Mouse (Mus musculus) MEL (cell line): ENCODE results near the gene Tenm3. TPM values are rescaled to one million over a fixed set of nuclear protein-coding genes. Genes with fewer than 3 reads are reported as not detected.

Experiments used
- DNase-seq: peaks from one replicate; pipeline ENCODE4 v3.0.0; 2011; ENCODE audit warnings: low read depth, low spot score
- H3K27ac ChIP-seq: 2 replicates; pipeline ENCODE4 v1.5.1; 2012; ENCODE audit warnings: low read depth, mild to moderate bottlenecking, control low read depth, low read length, moderate library complexity; ENCODE audit not compliant: control insufficient read depth
- H3K27me3 ChIP-seq, 2 experiments: fragments of 150-350 bp in 1 of 2; sonication (generic) in 1 of 2; 2 replicates each; pipeline ENCODE4 v1.6.1; 2012; ENCODE audit warnings: low read length in 2 of 2, mild to moderate bottlenecking in 2 of 2, improper control_type of control experiment in 1 of 2, moderate library complexity in 1 of 2; ENCODE audit not compliant: insufficient read depth in 2 of 2, control insufficient read depth in 1 of 2
- H3K36me3 ChIP-seq, 2 experiments: 2 replicates each; pipeline ENCODE4 v1.6.1; 2012 to 2014; ENCODE audit warnings: low read length in 2 of 2, improper control_type of control experiment in 1 of 2, inconsistent platforms in 1 of 2, mild to moderate bottlenecking in 1 of 2; ENCODE audit not compliant: insufficient read depth in 2 of 2, control insufficient read depth in 1 of 2
- H3K4me1 ChIP-seq, 2 experiments: fragments of 150-350 bp in 1 of 2; sonication (generic) in 1 of 2; 2 replicates each; pipeline ENCODE4 v1.6.1; 2012; ENCODE audit warnings: low read length in 2 of 2, improper control_type of control experiment in 1 of 2, mild to moderate bottlenecking in 1 of 2; ENCODE audit not compliant: insufficient read depth in 2 of 2, control insufficient read depth in 1 of 2
- H3K4me3 ChIP-seq, 2 experiments: fragments of 150-350 bp in 1 of 2; sonication (generic) in 1 of 2; 2 replicates each; pipeline ENCODE4 v1.5.1; 2012; ENCODE audit warnings: low read depth in 2 of 2, low read length in 2 of 2, mild to moderate bottlenecking in 2 of 2, moderate library complexity in 2 of 2, control low read depth in 1 of 2, improper control_type of control experiment in 1 of 2; ENCODE audit not compliant: control insufficient read depth in 1 of 2, insufficient read depth in 1 of 2
- H3K79me2 ChIP-seq: 2 replicates; pipeline ENCODE4 v1.6.1; 2012; ENCODE audit warnings: mild to moderate bottlenecking, low read length, moderate library complexity; ENCODE audit not compliant: control insufficient read depth, poor library complexity, insufficient read depth
- H3K9ac ChIP-seq: 2 replicates; pipeline ENCODE4 v1.6.1; 2012; ENCODE audit warnings: low read depth, mild to moderate bottlenecking, control low read depth, low read length, moderate library complexity; ENCODE audit not compliant: control insufficient read depth, poor library complexity, severe bottlenecking
- H3K9me3 ChIP-seq: fragments of 150-350 bp; sonication (generic); replicated peaks from 2 replicates; pipeline ENCODE4 v1.6.1; 2012; ENCODE audit warnings: mild to moderate bottlenecking, low read length, improper control_type of control experiment, moderate library complexity; ENCODE audit not compliant: insufficient read depth
- BHLHE40 ChIP-seq: IDR thresholded peaks from 2 replicates; pipeline ENCODE4 v1.6.1; 2012; ENCODE audit warnings: low read depth, mild to moderate bottlenecking, inconsistent platforms, low read length, improper control_type of control experiment, borderline replicate concordance
- CHD1 ChIP-seq: IDR thresholded peaks from 2 replicates; pipeline ENCODE4 v1.6.1; 2012; ENCODE audit warnings: low read depth, mild to moderate bottlenecking, inconsistent platforms, low read length, improper control_type of control experiment
- CHD2 ChIP-seq: IDR thresholded peaks from 2 replicates; pipeline ENCODE4 v1.6.1; 2011; ENCODE audit warnings: low read length, improper control_type of control experiment
- ELF1 ChIP-seq: IDR thresholded peaks from 2 replicates; pipeline ENCODE4 v1.6.1; 2014; ENCODE audit warnings: low read depth, mild to moderate bottlenecking, inconsistent platforms, low read length, improper control_type of control experiment, moderate library complexity
- EP300 ChIP-seq, 2 experiments: IDR thresholded peaks; 2 replicates each; pipeline ENCODE4 v1.6.1; 2011; ENCODE audit warnings: improper control_type of control experiment in 2 of 2, low read length in 2 of 2, low read depth in 1 of 2, mild to moderate bottlenecking in 1 of 2
- ETS1 ChIP-seq: IDR thresholded peaks from 2 replicates; pipeline ENCODE4 v1.6.1; 2012; ENCODE audit warnings: low read depth, mild to moderate bottlenecking, inconsistent platforms, low read length, improper control_type of control experiment, moderate library complexity
- GABPA ChIP-seq: IDR thresholded peaks from 2 replicates; pipeline ENCODE4 v1.6.1; 2012; ENCODE audit warnings: low read depth, mild to moderate bottlenecking, inconsistent platforms, low read length, improper control_type of control experiment, moderate library complexity
- GATA1 ChIP-seq: IDR thresholded peaks from 2 replicates; pipeline ENCODE4 v1.6.1; 2011; ENCODE audit warnings: low read depth, low read length, improper control_type of control experiment
- JUND ChIP-seq: IDR thresholded peaks from 2 replicates; pipeline ENCODE4 v1.6.1; 2011; ENCODE audit warnings: low read depth, mild to moderate bottlenecking, improper control_type of control experiment, low read length
- MAFK ChIP-seq: IDR thresholded peaks from 2 replicates; pipeline ENCODE4 v1.6.1; 2011; ENCODE audit warnings: low read depth, mild to moderate bottlenecking, low read length, improper control_type of control experiment, borderline replicate concordance
- MAZ ChIP-seq: IDR thresholded peaks from 2 replicates; pipeline ENCODE4 v1.6.1; 2012; ENCODE audit warnings: low read depth, mild to moderate bottlenecking, inconsistent platforms, low read length, improper control_type of control experiment
- MEF2A ChIP-seq: IDR thresholded peaks from 2 replicates; pipeline ENCODE4 v1.6.1; 2014; ENCODE audit warnings: low read depth, mild to moderate bottlenecking, inconsistent platforms, low read length, improper control_type of control experiment; ENCODE audit not compliant: poor library complexity, insufficient replicate concordance, severe bottlenecking; ENCODE audit errors: extremely low read depth
- MXI1 ChIP-seq: IDR thresholded peaks from 2 replicates; pipeline ENCODE4 v1.6.1; 2011; ENCODE audit warnings: mild to moderate bottlenecking, low read depth, low read length, improper control_type of control experiment
- MYB ChIP-seq: IDR thresholded peaks from 2 replicates; pipeline ENCODE4 v1.6.1; 2011; ENCODE audit warnings: mild to moderate bottlenecking, low read depth, low read length, improper control_type of control experiment
- MYC ChIP-seq: IDR thresholded peaks from 2 replicates; pipeline ENCODE4 v1.6.1; 2011; ENCODE audit warnings: low read depth, mild to moderate bottlenecking, low read length, improper control_type of control experiment, moderate library complexity
- NELFE ChIP-seq: IDR thresholded peaks from 2 replicates; pipeline ENCODE4 v1.6.1; 2011; ENCODE audit warnings: low read depth, low read length, improper control_type of control experiment
- POLR2A ChIP-seq, 2 experiments: IDR thresholded peaks; 2 replicates each; pipeline ENCODE4 v1.6.1; 2011 to 2012; ENCODE audit warnings: low read length in 2 of 2, mild to moderate bottlenecking in 2 of 2, control low read depth in 1 of 2, improper control_type of control experiment in 1 of 2, low read depth in 1 of 2, moderate library complexity in 1 of 2; ENCODE audit not compliant: control insufficient read depth in 1 of 2, insufficient read depth in 1 of 2, poor library complexity in 1 of 2
- POLR2AphosphoS5 ChIP-seq: IDR thresholded peaks from 2 replicates; pipeline ENCODE4 v1.6.1; 2012; ENCODE audit warnings: low read depth, borderline replicate concordance, mild to moderate bottlenecking, inconsistent platforms, low read length, moderate library complexity, mixed read lengths
- RAD21 ChIP-seq: IDR thresholded peaks from 2 replicates; pipeline ENCODE4 v1.6.1; 2011; ENCODE audit warnings: mild to moderate bottlenecking, low read depth, low read length, improper control_type of control experiment
- RCOR1 ChIP-seq: IDR thresholded peaks from 2 replicates; pipeline ENCODE4 v1.6.1; 2012; ENCODE audit warnings: low read depth, mild to moderate bottlenecking, inconsistent platforms, low read length, improper control_type of control experiment
- SIN3A ChIP-seq: IDR thresholded peaks from 2 replicates; pipeline ENCODE4 v1.6.1; 2012; ENCODE audit warnings: low read length, improper control_type of control experiment, inconsistent platforms
- SMC3 ChIP-seq: IDR thresholded peaks from 2 replicates; pipeline ENCODE4 v1.6.1; 2011; ENCODE audit warnings: low read depth, low read length, improper control_type of control experiment
- TCF12 ChIP-seq: IDR thresholded peaks from 2 replicates; pipeline ENCODE4 v1.6.1; 2014; ENCODE audit warnings: low read depth, mild to moderate bottlenecking, inconsistent platforms, low read length, improper control_type of control experiment, moderate library complexity
- UBTF ChIP-seq: IDR thresholded peaks from 2 replicates; pipeline ENCODE4 v1.6.1; 2012; ENCODE audit warnings: low read depth, mild to moderate bottlenecking, inconsistent platforms, low read length, improper control_type of control experiment, moderate library complexity, borderline replicate concordance; ENCODE audit not compliant: insufficient read depth
- USF1 ChIP-seq: IDR thresholded peaks from 2 replicates; pipeline ENCODE4 v1.6.1; 2014; ENCODE audit warnings: low read depth, mild to moderate bottlenecking, inconsistent platforms, low read length, improper control_type of control experiment, moderate library complexity
- USF2 ChIP-seq, 2 experiments: IDR thresholded peaks; 2 replicates each; pipeline ENCODE4 v1.6.1; 2011 to 2012; ENCODE audit warnings: improper control_type of control experiment in 2 of 2, low read length in 2 of 2, borderline replicate concordance in 1 of 2, inconsistent platforms in 1 of 2, low read depth in 1 of 2, mild to moderate bottlenecking in 1 of 2; ENCODE audit not compliant: insufficient read depth in 1 of 2
- ZC3H11A ChIP-seq: IDR thresholded peaks from 2 replicates; pipeline ENCODE4 v1.6.1; 2012; ENCODE audit warnings: low read depth, mild to moderate bottlenecking, inconsistent platforms, low read length, improper control_type of control experiment
- ZKSCAN1 ChIP-seq: IDR thresholded peaks from 2 replicates; pipeline ENCODE4 v1.6.1; 2012; ENCODE audit warnings: low read depth, mild to moderate bottlenecking, inconsistent platforms, low read length, improper control_type of control experiment, moderate library complexity
- ZMIZ1 ChIP-seq: IDR thresholded peaks from 2 replicates; pipeline ENCODE4 v1.6.1; 2012; ENCODE audit warnings: low read depth, mild to moderate bottlenecking, inconsistent platforms, low read length, improper control_type of control experiment, moderate library complexity
- polyA plus RNA-seq, 2 experiments: library from polyadenylated mRNA; stranded (reverse) in 1 of 2; unstranded in 1 of 2; fragments of >175 nt in 1 of 2; fragments of >200 nt in 1 of 2; gene quantifications; 2 replicates each; pipeline versions ENCODE4 v1.2.1 to v1.2.4; 2012; ENCODE audit warnings: low replicate concordance in 2 of 2, low read depth in 1 of 2; ENCODE audit not compliant: insufficient read length in 2 of 2, insufficient read depth in 1 of 2, missing spikeins in 1 of 2
- total RNA-seq: library from RNA; depleted of rRNA; stranded (reverse); fragments of 300-350 nt; gene quantifications from 2 replicates; pipeline ENCODE4 v1.2.3, GENCODE M21; 2012

Gene Tenm3
- total and polyA plus RNA-seq, 3 experiments: not detected

DNA sequence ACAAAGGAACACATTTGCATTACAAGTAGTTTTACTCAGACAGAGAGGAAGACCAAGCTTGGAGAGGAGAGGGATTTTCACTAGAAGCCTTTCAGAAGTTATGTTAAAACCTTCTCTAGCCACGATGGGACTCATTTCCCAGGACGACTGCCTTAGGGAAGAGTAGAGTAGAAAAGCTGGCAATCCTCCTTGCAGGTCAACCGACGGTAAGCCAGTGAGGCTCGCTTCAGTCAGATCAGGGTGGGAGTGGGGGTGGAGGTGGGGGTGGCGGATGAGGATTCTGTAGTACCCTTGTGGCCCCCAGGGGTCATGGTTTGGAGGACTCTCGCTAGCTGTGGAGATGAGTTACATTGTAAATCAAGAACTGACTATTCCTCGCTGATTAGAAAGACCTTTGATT, 264.6 kb downstream of the Tenm3 start:
- H3K36me3 ChIP-seq: no peaks in the 10 kb centered on the region
- no peak overlapping the region for H3K4me3 ChIP-seq
- H3K4me1 ChIP-seq: no peaks in the 10 kb centered on the region
- TF ChIP-seq MYB: no peak
- TF ChIP-seq USF2 (IDR thresholded peaks at IDR 0.05; ENCODE audit: borderline replicate concordance in 1 of 2, insufficient read depth in 1 of 2, low read depth in 1 of 2, low read length in 2 of 2): no peak
- no peak for TF ChIP-seq CHD2
- no peak for TF ChIP-seq RCOR1
- no peak for TF ChIP-seq MEF2A
- no peak for TF ChIP-seq ZC3H11A
- TF ChIP-seq ZMIZ1: no peak
- TF ChIP-seq CHD1: no peak
- TF ChIP-seq EP300 (IDR thresholded peaks at IDR 0.05; ENCODE audit: low read depth in 1 of 2, low read length in 2 of 2): no peak
- no peak for TF ChIP-seq MXI1
- no peak for TF ChIP-seq ZKSCAN1
- no peak for TF ChIP-seq JUND
- no peak for TF ChIP-seq TCF12
- no peak for TF ChIP-seq GABPA
- TF ChIP-seq MAFK: no peak
- TF ChIP-seq SIN3A: no peak
- TF ChIP-seq NELFE: no peak
- no peak for TF ChIP-seq ELF1
- H3K9ac ChIP-seq: no peak overlapping the region
- H3K9me3 ChIP-seq: no peaks in the 10 kb centered on the region
- H3K27me3 ChIP-seq: no peaks in the 10 kb centered on the region
- H3K27ac ChIP-seq: no peak overlapping the region
- no peaks in the 10 kb centered on the region for H3K79me2 ChIP-seq
- no peak for DNase-seq

GRCm38 (mm10) chr8:48572941-48573340, 270.8 kb downstream of the Tenm3 start:
- no peaks in the 10 kb centered on the region for H3K36me3 ChIP-seq
- no peaks in the 10 kb centered on the region for H3K4me1 ChIP-seq
- H3K9me3 ChIP-seq: no peaks in the 10 kb centered on the region
- H3K27me3 ChIP-seq: no peaks in the 10 kb centered on the region
- H3K4me3 ChIP-seq: no peak overlapping the region
- no peak overlapping the region for H3K9ac ChIP-seq
- TF ChIP-seq GATA1 (no peak), ZKSCAN1 (no peak), UBTF (no peak), POLR2AphosphoS5 (no peak), SMC3 (no peak), MXI1 (no peak), BHLHE40 (no peak), CHD1 (no peak), MYC (no peak), JUND (no peak), GABPA (no peak), ELF1 (no peak), NELFE (no peak), ETS1 (no peak), MAZ (no peak), POLR2A (IDR thresholded peaks at IDR 0.05; ENCODE audit: control insufficient read depth in 1 of 2, insufficient read depth in 1 of 2, low read depth in 1 of 2, low read length in 2 of 2, poor library complexity in 1 of 2) (no peak), ZC3H11A (no peak), USF1 (no peak), RAD21 (no peak)
- H3K27ac ChIP-seq: no peak overlapping the region
- no peaks in the 10 kb centered on the region for H3K79me2 ChIP-seq
- no peak for DNase-seq
